Mouse (Mus musculus): Measurements from ENCODE around the gene Ctse. TPM values are rescaled to one million over a fixed set of nuclear protein-coding genes. Genes with fewer than 3 reads are reported as not detected.
"Not testable (repeated sequence)": the region's sequence is repeated elsewhere in the genome, so short reads cannot be mapped to it uniquely, and the experiment has no call there.

Ctse gene
- polyA plus RNA-seq, 1 experiment from 2014 or later: not detected

GRCm38 (mm10) chr1:131624175-131624835 is 13.8 kb upstream of the Ctse start:
- H3K27me3 ChIP-seq: no peaks in the 10 kb centered on the region
- 71% methylated on average over 3 of the region's 3 CpGs for WGBS

GRCm38 (mm10) chr1:131626200-131626599 is 11.9 kb upstream of the Ctse start:
- Histone ChIP-seq H3K27ac (no peak overlapping the region), H3K9me3 (no peaks in the 10 kb centered on the region), H3K4me1 (replicated peaks) (no peaks in the 10 kb centered on the region), H3K36me3 (no peaks in the 10 kb centered on the region), H3K27me3 (no peaks in the 10 kb centered on the region), H3K4me3 (no peak overlapping the region), H3K4me2 (no peak overlapping the region), H3K9ac (no peak overlapping the region)
- WGBS: 92% methylated on average over 6 of the region's 6 CpGs
- ATAC-seq (ENCODE audit: low FRiP score): no peak

More at GRCm38 (mm10) chr1:131624175-131624835, 13.8 kb upstream of the Ctse start:
- Histone ChIP-seq H3K4me3 (no peak overlapping the region), H3K9me3 (no peaks in the 10 kb centered on the region), H3K4me2 (no peak overlapping the region), H3K9ac (no peak overlapping the region), H3K4me1 (replicated peaks) (no peaks in the 10 kb centered on the region), H3K36me3 (no peaks in the 10 kb centered on the region), H3K27ac (no peak overlapping the region)
- no peak for ATAC-seq (ENCODE audit: low FRiP score)

GRCm38 (mm10) chr1:131632216-131632615 is 5.9 kb upstream of the Ctse start:
- H3K4me3 ChIP-seq; H3K9ac ChIP-seq; H3K4me1 ChIP-seq (replicated peaks); H3K27ac ChIP-seq; H3K9me3 ChIP-seq; H3K27me3 ChIP-seq; H3K36me3 ChIP-seq; H3K4me2 ChIP-seq; ATAC-seq (ENCODE audit: low FRiP score): not testable (repeated sequence)
- WGBS: 59% methylated on average over 6 of the region's 6 CpGs

GRCm38 (mm10) chr1:131634495-131634894 is 3.6 kb upstream of the Ctse start:
- no peaks in the 10 kb centered on the region for H3K27me3 ChIP-seq
- H3K9ac ChIP-seq: no peak overlapping the region
- H3K4me2 ChIP-seq: no peak overlapping the region
- no peaks in the 10 kb centered on the region for H3K36me3 ChIP-seq
- no peak overlapping the region for H3K27ac ChIP-seq
- H3K4me1 ChIP-seq (replicated peaks): no peaks in the 10 kb centered on the region
- ATAC-seq (ENCODE audit: low FRiP score): no peak
- no peak overlapping the region for H3K4me3 ChIP-seq
- H3K9me3 ChIP-seq: no peaks in the 10 kb centered on the region

- ATAC-seq (ENCODE audit: low FRiP score): no peak
- Histone ChIP-seq H3K9me3 (no peaks in the 10 kb centered on the region), H3K27me3 (no peaks in the 10 kb centered on the region), H3K27ac (no peak overlapping the region), H3K4me1 (replicated peaks) (no peaks in the 10 kb centered on the region), H3K4me2 (no peak overlapping the region), H3K9ac (no peak overlapping the region), H3K36me3 (no peaks in the 10 kb centered on the region), H3K4me3 (no peak overlapping the region)
- 91% methylated on average over 9 of the region's 9 CpGs for WGBS
Measured at GRCm38 (mm10) chr1:131638541-131639421, 675 bp downstream of the Ctse start.

GRCm38 (mm10) chr1:131640062-131640461 is 2.0 kb downstream of the Ctse start:
- 82% methylated on average over 4 of the region's 4 CpGs for WGBS
- H3K9me3 ChIP-seq: no peaks in the 10 kb centered on the region
- H3K9ac ChIP-seq: no peak overlapping the region
- H3K4me2 ChIP-seq: no peak overlapping the region
- ATAC-seq (ENCODE audit: low FRiP score): no peak
- no peak overlapping the region for H3K27ac ChIP-seq
- no peaks in the 10 kb centered on the region for H3K4me1 ChIP-seq (replicated peaks)
- no peak overlapping the region for H3K4me3 ChIP-seq
- no peaks in the 10 kb centered on the region for H3K27me3 ChIP-seq
- no peaks in the 10 kb centered on the region for H3K36me3 ChIP-seq

- Histone ChIP-seq H3K27ac (no peak overlapping the region), H3K4me3 (no peak overlapping the region), H3K4me2 (no peak overlapping the region), H3K27me3 (no peaks in the 10 kb centered on the region), H3K36me3 (no peaks in the 10 kb centered on the region), H3K4me1 (replicated peaks) (no peaks in the 10 kb centered on the region), H3K9ac (no peak overlapping the region), H3K9me3 (no peaks in the 10 kb centered on the region)
- ATAC-seq (ENCODE audit: low FRiP score): no peak
- WGBS: 95% methylated on average over 13 of the region's 13 CpGs
Measured at GRCm38 (mm10) chr1:131641565-131641964, 3.5 kb downstream of the Ctse start.

GRCm38 (mm10) chr1:131642251-131642650 is 4.1 kb downstream of the Ctse start:
- Histone ChIP-seq H3K4me3 (no peak overlapping the region), H3K9me3 (no peaks in the 10 kb centered on the region), H3K4me1 (replicated peaks) (no peaks in the 10 kb centered on the region), H3K27me3 (no peaks in the 10 kb centered on the region), H3K27ac (no peak overlapping the region), H3K36me3 (no peaks in the 10 kb centered on the region), H3K9ac (no peak overlapping the region), H3K4me2 (no peak overlapping the region)
- 90% methylated on average over 2 of the region's 2 CpGs for WGBS
- ATAC-seq (ENCODE audit: low FRiP score): no peak

- no peak overlapping the region for H3K4me2 ChIP-seq
- ATAC-seq (ENCODE audit: low FRiP score): no peak
- WGBS: 79% methylated on average over 12 of the region's 12 CpGs
Measured at GRCm38 (mm10) chr1:131652670-131653443, 14.8 kb downstream of the Ctse start.

GRCm38 (mm10) chr1:131655601-131656000 is 17.5 kb downstream of the Ctse start:
- no peaks in the 10 kb centered on the region for H3K36me3 ChIP-seq
- H3K9ac ChIP-seq: no peak overlapping the region
- WGBS: 85% methylated on average over 6 of the region's 6 CpGs
- no peak overlapping the region for H3K4me2 ChIP-seq
- no peak overlapping the region for H3K27ac ChIP-seq
- 0 out of 2 replicates have a peak, but pooled peaks cover 2% of the 10 kb centered on the region for H3K27me3 ChIP-seq
- no peak for ATAC-seq (ENCODE audit: low FRiP score)
- H3K4me3 ChIP-seq: no peak overlapping the region
- H3K9me3 ChIP-seq: no peaks in the 10 kb centered on the region
- peaks cover 10% of the 10 kb centered on the region for H3K4me1 ChIP-seq (replicated peaks)

More at GRCm38 (mm10) chr1:131652670-131653443, 14.8 kb downstream of the Ctse start:
- Histone ChIP-seq H3K9me3 (no peaks in the 10 kb centered on the region), H3K4me1 (replicated peaks) (peaks cover 9% of the 10 kb centered on the region), H3K27ac (no peak overlapping the region), H3K9ac (0 out of 2 replicates have a peak overlapping the region, but pooled peaks have one; percentile 26), H3K27me3 (no peaks in the 10 kb centered on the region), H3K36me3 (no peaks in the 10 kb centered on the region), H3K4me3 (no peak overlapping the region)

- Histone ChIP-seq H3K4me3 (peak overlapping the region; percentile 31), H3K4me2 (peak overlapping the region; percentile 52), H3K27me3 (0 out of 2 replicates have a peak, but pooled peaks cover 2% of the 10 kb centered on the region), H3K36me3 (no peaks in the 10 kb centered on the region), H3K9ac (peak overlapping the region; percentile 67), H3K27ac (peak overlapping the region; percentile 91), H3K4me1 (replicated peaks) (peaks cover 10% of the 10 kb centered on the region), H3K9me3 (no peaks in the 10 kb centered on the region)
- ATAC-seq (ENCODE audit: low FRiP score): peak; percentile 88
- under 1% methylated on average over 11 of the region's 11 CpGs for WGBS
Measured at GRCm38 (mm10) chr1:131657945-131658354, 19.8 kb downstream of the Ctse start.

GRCm38 (mm10) chr1:131659512-131660085 is 21.5 kb downstream of the Ctse start:
- WGBS: 76% methylated on average over 5 of the region's 5 CpGs
- H3K4me1 ChIP-seq (replicated peaks): peaks cover 7% of the 10 kb centered on the region; the same call in 1 of the 2 replicates
- ATAC-seq (ENCODE audit: low FRiP score): no peak

More at GRCm38 (mm10) chr1:131659512-131660085, 21.5 kb downstream of the Ctse start:
- H3K36me3 ChIP-seq: no peaks in the 10 kb centered on the region
- no peak overlapping the region for H3K9ac ChIP-seq
- no peak overlapping the region for H3K27ac ChIP-seq
- H3K27me3 ChIP-seq: 0 out of 2 replicates have a peak, but pooled peaks cover 2% of the 10 kb centered on the region
- H3K9me3 ChIP-seq: no peaks in the 10 kb centered on the region
- H3K4me2 ChIP-seq: no peak overlapping the region
- H3K4me3 ChIP-seq: no peak overlapping the region
